Mouse (Mus musculus): ENCODE results near the gene Gm10188.

DNA sequence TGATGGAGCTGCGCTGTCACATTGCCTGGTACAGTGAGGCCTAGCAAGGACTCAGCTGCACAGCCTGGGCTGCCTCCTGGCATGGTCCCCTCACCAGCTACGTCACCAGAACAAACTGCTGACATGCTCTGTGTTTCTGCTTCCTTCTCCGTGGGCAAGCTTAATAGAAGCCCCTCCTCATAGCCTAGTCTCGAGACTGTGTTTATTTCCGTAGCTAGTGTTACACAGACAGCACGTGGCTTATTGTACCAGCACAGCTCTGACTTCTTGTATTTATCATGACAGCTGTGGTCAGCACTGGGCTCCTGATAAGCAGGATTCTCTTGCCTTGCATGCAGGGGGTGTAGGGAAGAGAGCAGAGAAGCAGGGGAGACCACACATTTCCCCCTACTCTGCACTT is 16.6 kb upstream of the Gm10188 start:
- TF ChIP-seq POLR2A (IDR thresholded peaks at IDR 0.05; ENCODE audit: extremely low read depth, insufficient read depth, low read length) = no peak
- no peak for TF ChIP-seq CTCF (IDR thresholded peaks at IDR 0.05; ENCODE audit: extremely low read depth, insufficient read depth, low read length)
